Mouse (Mus musculus): ENCODE data around the gene Skp2.

DNA sequence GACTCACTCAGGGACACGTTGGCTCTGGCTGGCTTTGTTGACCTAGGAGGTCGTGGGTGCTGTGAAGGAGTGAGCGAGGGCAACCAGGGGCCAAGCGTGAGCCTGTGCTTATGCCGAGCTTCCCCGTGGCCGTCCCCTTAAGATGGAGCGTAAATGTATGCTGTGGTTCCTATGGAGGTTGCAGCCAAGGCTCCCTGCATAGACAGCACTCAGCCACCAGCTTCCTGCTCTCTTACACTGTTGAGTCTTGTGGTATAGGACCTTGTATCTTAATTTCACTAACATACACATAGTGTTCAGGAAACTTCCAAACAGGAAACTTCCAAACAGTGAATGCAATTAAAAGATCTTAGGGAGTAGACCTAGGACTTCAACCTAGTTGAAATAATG is 66.5 kb downstream of the Skp2 start:
- TF ChIP-seq CTCF (IDR thresholded peaks at IDR 0.05; ENCODE audit: low read depth, low read length) (no peak), POLR2A (IDR thresholded peaks at IDR 0.05; ENCODE audit: borderline replicate concordance, low read depth, low read length) (no peak)

Measured in bone marrow macrophage, adult 2 months (primary cell).